Mouse (Mus musculus) right cerebral cortex, postnatal 4 days (tissue): ENCODE measurements around the gene Sez6l.
A peak's percentile ranks its signal among the peaks of the same experiment; 100 is the strongest.

Experiments
- DNase-seq: peaks from one replicate; pipeline ENCODE4 v3.0.0-alpha.2; 2022

The Sez6l gene

GRCm38 (mm10) chr5:112584155-112584769, 7.3 kb upstream of the Sez6l start:
- no peak for DNase-seq

DNA sequence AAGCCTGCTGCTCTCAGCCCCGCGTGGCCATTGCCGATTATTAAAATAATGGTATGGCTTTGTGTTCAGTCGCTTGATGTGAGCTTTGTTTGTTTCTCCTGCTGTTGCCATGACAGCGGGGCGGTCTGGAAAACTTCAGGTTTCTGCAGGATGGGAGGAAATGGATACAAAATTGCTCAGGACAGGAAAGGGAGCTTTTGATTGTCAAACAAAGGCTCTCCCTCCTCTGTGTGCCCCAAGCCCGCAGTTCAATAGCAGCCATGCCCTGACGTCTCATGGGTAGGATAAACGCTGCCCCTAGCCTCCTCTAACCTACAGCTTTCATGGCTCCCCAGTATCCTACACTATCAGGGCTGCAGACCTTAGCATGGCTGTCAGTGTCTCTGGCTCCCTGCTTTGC, 6.3 kb upstream of the Sez6l start:
- no peak for DNase-seq

- DNase-seq = peak; percentile 75
Observed at GRCm38 (mm10) chr5:112577750-112578149, 765 bp upstream of the Sez6l start.

DNA sequence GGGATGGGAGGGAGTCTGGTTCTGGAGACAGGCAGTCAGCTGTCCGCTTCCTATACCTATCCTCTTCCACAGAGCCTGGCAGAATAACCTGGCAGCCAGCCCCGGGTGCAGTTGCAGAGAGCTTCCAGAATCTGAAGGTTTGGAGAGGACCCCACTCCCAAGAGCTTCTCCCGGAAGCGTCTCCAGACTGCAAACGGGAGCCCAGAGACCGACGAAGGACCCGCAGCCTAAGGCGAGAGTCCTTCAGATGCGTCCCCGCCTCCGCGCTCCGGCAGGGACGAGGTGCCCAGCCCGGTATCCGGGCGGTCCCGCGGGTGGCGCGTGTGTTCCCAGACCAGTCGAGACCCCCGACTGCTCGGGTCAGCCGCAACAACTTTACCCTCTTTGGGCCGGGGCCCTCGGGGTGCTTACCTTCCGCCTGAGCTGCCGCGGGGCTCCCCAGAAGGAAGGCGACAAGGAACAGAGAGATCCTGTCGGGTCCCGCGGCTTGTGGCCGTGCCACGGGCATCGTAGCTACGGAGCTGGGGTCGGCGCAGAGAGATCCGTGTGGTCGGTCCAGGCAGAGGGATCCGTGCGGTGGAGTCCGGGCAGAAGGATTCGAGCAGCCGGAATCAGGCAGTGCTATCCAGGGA, 508 bp downstream of the Sez6l start:
- DNase-seq = peak; percentile 77

DNA sequence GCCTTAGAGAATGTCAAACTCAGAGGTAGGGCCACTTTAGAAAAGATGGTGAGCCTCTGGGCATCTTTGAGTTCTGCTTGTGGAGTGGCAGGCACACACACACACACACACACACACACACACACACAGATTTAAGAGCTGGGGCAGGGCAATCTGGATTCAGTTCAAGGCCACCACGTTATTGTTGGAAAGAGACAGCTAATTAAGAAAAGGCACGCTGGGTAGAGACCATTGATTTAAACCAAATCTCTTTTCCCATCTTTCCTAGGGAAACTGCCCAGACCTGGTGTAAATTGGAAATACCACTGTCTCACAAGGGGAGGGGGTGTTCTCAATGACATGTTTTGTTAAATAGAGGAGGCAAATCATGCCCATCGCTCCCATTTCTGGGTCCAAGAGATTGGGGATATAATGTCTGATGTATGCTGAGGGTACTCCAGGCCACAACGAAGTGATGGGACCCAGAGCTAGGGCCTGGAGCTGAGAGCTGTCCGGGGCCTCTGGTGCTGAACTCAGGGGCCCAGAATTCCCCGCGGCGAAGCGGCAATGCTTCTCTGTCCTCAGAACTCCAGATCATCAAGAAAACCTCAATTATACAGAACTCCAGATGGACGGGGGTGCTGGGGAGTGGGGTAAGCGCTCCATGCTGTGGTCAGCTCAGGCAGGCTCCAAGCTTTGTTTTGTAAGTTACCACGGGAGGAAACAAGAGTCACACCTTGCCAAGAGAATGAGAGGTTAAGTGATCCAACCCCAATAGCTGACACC, 1.7 kb downstream of the Sez6l start:
- DNase-seq = peak; percentile 47

DNA sequence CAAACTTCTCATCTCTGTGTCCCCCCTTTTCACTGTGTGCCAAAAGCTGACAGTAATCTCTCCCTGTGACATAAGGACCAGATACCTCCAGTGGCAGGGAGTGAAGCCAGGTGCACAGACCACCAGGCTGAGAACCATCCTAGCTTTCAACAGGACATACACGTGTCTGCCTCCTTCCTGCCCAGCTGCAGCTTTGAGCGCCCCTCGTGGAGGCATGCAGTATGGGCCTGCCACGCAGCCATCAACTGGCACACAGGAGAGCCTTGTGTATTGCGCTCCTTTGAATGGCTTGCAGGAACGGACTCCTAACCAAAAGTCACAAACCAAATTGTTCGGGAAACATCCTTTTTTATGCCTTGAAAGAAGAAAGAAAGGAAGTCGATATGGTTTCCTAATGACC, 3.1 kb downstream of the Sez6l start:
- DNase-seq = peak; percentile 81

- no peak for DNase-seq
Observed at GRCm38 (mm10) chr5:112572217-112572616, 4.8 kb downstream of the Sez6l start.

- no peak for DNase-seq
Observed at GRCm38 (mm10) chr5:112565489-112565888, 11.5 kb downstream of the Sez6l start.

DNA sequence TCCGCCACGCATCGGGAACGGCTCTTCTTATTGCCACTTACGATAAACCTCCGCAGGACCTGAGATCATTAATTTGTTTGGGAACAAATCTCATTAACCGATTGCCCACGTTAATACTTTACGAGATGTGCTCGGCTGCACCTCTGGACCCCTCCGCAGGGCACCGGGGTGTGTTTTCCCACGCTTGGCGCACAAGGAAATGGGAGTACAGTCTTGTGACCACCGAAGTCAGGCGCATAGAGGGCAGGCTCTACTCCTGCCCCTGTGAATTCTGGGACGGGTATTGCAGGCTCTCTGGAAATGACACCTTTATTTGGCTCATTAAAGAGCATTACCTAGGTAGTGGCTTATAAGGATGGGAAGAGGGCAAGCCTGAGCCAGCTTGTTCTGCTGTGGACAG, 11.9 kb downstream of the Sez6l start:
- DNase-seq = no peak

- no peak for DNase-seq
Observed at GRCm38 (mm10) chr5:112560869-112561499, 16.0 kb downstream of the Sez6l start.

DNA sequence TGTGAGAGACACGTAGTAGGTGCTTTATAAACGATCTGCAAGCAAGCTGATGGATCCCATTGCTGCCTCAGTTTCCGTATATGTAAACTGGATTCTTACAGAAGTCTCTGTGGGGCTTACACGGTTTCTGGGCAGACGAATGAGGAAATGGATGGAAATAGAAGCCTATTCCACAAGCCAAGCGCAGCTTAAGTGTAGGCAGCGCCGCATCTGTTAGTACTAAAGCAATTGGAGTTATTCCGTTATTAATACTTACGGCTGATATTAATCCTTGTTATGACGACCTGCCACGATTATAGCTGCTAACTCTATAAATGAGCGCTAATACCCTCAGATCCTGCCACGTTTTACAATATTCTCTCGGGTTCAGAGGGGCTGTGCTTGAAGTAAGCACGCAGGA, 16.8 kb downstream of the Sez6l start:
- DNase-seq = no peak

- no peak for DNase-seq
Observed at GRCm38 (mm10) chr5:112557396-112557795, 19.6 kb downstream of the Sez6l start.

DNA sequence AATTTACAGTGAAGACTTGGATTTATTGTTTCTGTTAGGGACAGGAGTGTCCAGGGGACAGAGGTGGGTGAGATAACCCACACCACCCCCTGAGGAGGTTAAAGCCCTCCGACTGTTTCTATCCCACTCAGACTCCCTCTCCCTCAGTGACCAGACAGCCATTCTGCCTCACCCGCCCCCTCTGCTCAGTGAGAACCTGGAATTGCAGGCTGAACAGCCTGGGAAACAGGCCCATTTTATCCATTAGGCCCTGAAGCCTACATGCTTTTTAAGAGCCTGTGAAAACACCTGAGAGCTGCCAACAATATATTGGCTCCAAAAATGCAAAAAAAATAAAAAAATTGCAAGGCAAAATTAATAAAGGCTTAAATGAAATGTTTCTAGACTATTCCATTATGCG, 20.3 kb downstream of the Sez6l start:
- no peak for DNase-seq

- DNase-seq = no peak
Observed at GRCm38 (mm10) chr5:112554508-112554907, 22.5 kb downstream of the Sez6l start.

GRCm38 (mm10) chr5:112552786-112553185, 24.2 kb downstream of the Sez6l start:
- no peak for DNase-seq

DNA sequence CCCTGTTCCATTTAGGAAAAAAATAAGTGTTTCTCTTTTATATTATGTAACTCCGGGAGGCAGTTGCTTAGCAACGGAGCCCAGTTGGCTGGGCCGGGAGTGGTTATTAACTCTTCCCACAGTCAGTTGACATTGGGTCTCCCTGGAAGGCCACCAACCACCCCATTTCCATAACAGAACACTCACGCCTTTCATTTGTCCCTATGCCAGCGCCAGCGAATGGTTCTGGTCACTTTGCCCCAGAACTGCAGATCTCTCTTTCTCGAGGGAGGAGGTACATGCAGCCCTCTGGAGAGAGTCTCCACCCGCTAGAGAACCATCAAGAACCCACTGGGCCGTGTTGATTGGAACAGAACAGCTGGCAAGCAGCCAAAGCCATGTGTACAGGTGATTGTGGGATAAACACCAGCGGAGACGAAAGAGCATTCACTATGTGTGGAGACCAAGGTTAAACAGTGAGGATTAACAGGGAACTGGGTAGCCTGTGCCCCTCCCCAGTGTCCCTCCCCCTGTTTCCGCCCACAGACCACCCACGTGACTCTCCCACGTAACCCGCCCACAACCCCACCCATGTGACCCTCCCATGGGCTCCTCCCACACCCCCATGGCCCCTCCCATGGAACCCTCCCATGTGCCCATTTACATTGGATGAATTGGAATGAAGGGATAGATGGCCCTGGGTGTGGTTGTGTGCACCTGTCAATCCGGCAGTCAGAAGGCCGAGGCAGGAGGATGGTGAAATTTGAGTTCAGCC, 24.8 kb downstream of the Sez6l start:
- DNase-seq = peak; percentile 67

DNA sequence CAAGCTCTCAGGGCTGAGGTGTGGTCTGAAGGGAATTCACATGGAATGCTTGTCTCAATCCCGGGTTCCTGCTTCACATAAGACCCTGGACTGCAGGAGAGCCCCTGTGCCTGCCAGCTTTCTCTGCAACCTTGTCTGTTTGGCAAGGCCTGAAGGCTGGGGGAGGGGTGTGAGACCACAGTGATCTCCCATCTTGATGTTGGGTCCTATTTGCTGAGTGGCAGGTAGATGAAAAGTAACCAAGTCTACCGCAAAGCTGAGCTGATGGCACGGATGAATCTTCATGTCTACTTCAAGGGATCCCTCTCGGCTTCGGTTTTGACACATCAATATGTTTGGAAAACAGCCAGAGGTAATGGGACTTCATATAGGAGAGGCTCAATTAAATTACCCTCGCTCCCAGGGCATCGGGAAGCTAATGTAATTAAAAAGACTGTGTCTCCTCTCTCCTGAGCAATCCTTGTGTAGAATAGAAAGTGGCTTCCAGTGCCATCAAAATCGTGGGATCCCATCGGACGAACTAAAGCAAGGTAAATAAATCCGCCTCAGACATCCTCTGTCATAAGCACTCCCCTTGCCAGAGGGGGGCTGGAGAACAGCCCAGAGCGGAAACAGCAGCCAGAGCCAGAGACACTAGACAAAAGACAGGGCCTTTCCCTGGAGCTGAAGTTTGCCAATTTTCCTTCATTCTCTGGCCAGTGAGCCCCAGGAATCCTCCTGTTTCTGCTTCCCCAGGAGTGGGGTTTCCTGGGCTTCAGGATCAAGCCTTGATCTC, 28.0 kb downstream of the Sez6l start:
- DNase-seq = no peak

DNA sequence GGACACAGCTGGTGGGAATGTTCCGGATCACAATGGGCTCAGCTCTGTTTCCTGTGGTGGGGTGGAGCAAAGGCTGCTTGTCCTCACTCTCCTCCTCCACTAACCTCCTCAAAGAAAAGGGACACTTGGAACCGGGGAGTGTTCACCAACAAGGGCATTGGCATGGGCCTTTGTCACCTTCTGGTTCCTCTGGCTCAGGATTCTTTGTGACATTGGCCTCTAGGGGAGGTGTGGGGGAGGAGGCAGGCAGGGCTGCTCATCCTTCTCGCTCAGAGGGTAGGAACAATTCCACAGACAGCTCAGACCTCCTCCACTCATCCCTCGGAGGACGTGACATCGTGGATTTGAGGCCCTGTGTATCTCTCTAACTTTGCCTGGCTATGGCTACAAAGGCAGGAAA, 30.2 kb downstream of the Sez6l start:
- no peak for DNase-seq

GRCm38 (mm10) chr5:112538295-112538694, 38.7 kb downstream of the Sez6l start:
- DNase-seq = no peak

GRCm38 (mm10) chr5:112535868-112536267, 41.1 kb downstream of the Sez6l start:
- no peak for DNase-seq

DNA sequence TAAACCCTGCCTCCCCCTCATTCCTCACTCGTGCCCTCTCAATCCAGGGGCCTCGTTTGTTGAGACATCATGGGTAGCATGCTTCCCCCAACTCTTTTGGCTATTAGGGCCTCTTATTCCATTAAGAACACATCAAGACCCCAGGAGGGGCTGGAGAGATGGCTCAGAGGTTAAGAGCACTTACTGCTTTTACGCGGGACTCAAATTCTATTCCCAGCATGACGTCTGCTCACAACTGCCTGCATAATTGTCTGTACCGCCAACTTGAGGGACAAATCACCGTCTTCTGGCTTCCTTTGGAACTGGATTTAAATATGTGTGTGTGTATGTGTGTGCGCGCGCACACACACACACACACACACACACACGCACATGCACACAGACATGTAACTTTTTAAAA, 42.8 kb downstream of the Sez6l start:
- no peak for DNase-seq
